Mouse (Mus musculus): ENCODE results near the gene Lhb.
"Not testable (repeated sequence)": the region's sequence is repeated elsewhere in the genome, so short reads cannot be mapped to it uniquely, and the experiment has no call there.

Gene Lhb

GRCm38 (mm10) chr7:45420615-45420919 lies at the start of gene Lhb:
TSS of gene Lhb (plus strand) at chr7:45420820.
- DNase-seq (ENCODE audit: low spot score): no peak

- DNase-seq (ENCODE audit: low spot score): no peak
Observed at GRCm38 (mm10) chr7:45372371-45372770, 48.2 kb upstream of the Lhb start.

GRCm38 (mm10) chr7:45374620-45375019 lies 46.0 kb upstream of the Lhb start:
- DNase-seq (ENCODE audit: low spot score): no peak

- no peak for DNase-seq (ENCODE audit: low spot score)
Observed at GRCm38 (mm10) chr7:45376057-45376456, 44.6 kb upstream of the Lhb start.

GRCm38 (mm10) chr7:45386077-45386476 lies 34.5 kb upstream of the Lhb start:
- no peak for DNase-seq (ENCODE audit: low spot score)

GRCm38 (mm10) chr7:45395129-45395541 lies 25.5 kb upstream of the Lhb start:
- DNase-seq (ENCODE audit: low spot score): no peak

GRCm38 (mm10) chr7:45395578-45396336 lies 24.9 kb upstream of the Lhb start, which contains the start of gene Snrnp70:
TSS of gene Snrnp70 (minus strand) at chr7:45395742.
- peak; percentile 100 for DNase-seq (ENCODE audit: low spot score)

GRCm38 (mm10) chr7:45396337-45396775 lies 24.3 kb upstream of the Lhb start:
- DNase-seq (ENCODE audit: low spot score): not testable (repeated sequence)

GRCm38 (mm10) chr7:45396787-45397186 lies 23.8 kb upstream of the Lhb start:
- no peak for DNase-seq (ENCODE audit: low spot score)

- no peak for DNase-seq (ENCODE audit: low spot score)
Observed at GRCm38 (mm10) chr7:45401521-45402085, 19.0 kb upstream of the Lhb start.

- peak; percentile 79 for DNase-seq (ENCODE audit: low spot score)
Observed at GRCm38 (mm10) chr7:45403532-45404261, 16.9 kb upstream of the Lhb start.

GRCm38 (mm10) chr7:45405091-45406075 lies 15.2 kb upstream of the Lhb start, which contains the start of gene Kcna7:
TSS of gene Kcna7 (plus strand) at chr7:45405653.
- peak; percentile 54 for DNase-seq (ENCODE audit: low spot score)

- peak; percentile 30 for DNase-seq (ENCODE audit: low spot score)
Observed at GRCm38 (mm10) chr7:45406157-45407156, 14.2 kb upstream of the Lhb start.

- DNase-seq (ENCODE audit: low spot score): no peak
Observed at GRCm38 (mm10) chr7:45407836-45408235, 12.8 kb upstream of the Lhb start.

- DNase-seq (ENCODE audit: low spot score): no peak
Observed at GRCm38 (mm10) chr7:45408351-45408750, 12.3 kb upstream of the Lhb start.

GRCm38 (mm10) chr7:45408949-45409348 lies 11.7 kb upstream of the Lhb start:
- no peak for DNase-seq (ENCODE audit: low spot score)

GRCm38 (mm10) chr7:45409497-45410163 lies 11.0 kb upstream of the Lhb start:
- DNase-seq (ENCODE audit: low spot score): no peak

GRCm38 (mm10) chr7:45412421-45412820 lies 8.2 kb upstream of the Lhb start:
- no peak for DNase-seq (ENCODE audit: low spot score)

- peak; percentile 60 for DNase-seq (ENCODE audit: low spot score)
Observed at GRCm38 (mm10) chr7:45413113-45413863, 7.3 kb upstream of the Lhb start, which contains the start of gene Ntf5. TSS of gene Ntf5 (plus strand) at chr7:45413695.
